Mouse (Mus musculus) c-Kit-negative CD71-positive TER-119-positive erythroid progenitor cells, embryonic 14.5 days (primary cell): ENCODE results near the gene Hivep3.
A peak's percentile ranks its signal among the peaks of the same experiment; 100 is the strongest.

Source experiments
- DNase-seq: peaks from one replicate; pipeline ENCODE4 v3.0.0-alpha.2; 2013; ENCODE audit warnings: low read depth, low spot score

Hivep3 gene

GRCm38 (mm10) chr4:119733184-119733880 lies at the start of gene Hivep3:
Gene Hivep3, plus strand, starts transcription at chr4:119733784.
- peak; percentile 60 for DNase-seq

GRCm38 (mm10) chr4:119685746-119686145 lies 47.8 kb upstream of the Hivep3 start:
- no peak for DNase-seq

GRCm38 (mm10) chr4:119698339-119698738 lies 35.2 kb upstream of the Hivep3 start:
- no peak for DNase-seq

GRCm38 (mm10) chr4:119701269-119701954 lies 32.2 kb upstream of the Hivep3 start:
- no peak for DNase-seq

GRCm38 (mm10) chr4:119703965-119704364 lies 29.6 kb upstream of the Hivep3 start:
- DNase-seq: no peak

GRCm38 (mm10) chr4:119707326-119707725 lies 26.3 kb upstream of the Hivep3 start:
- no peak for DNase-seq

- no peak for DNase-seq
Observed at GRCm38 (mm10) chr4:119707751-119708150, 25.8 kb upstream of the Hivep3 start.

GRCm38 (mm10) chr4:119710208-119710607 lies 23.4 kb upstream of the Hivep3 start:
- DNase-seq: no peak

- no peak for DNase-seq
Observed at GRCm38 (mm10) chr4:119717443-119717842, 16.1 kb upstream of the Hivep3 start.

- no peak for DNase-seq
Observed at GRCm38 (mm10) chr4:119721531-119721930, 12.1 kb upstream of the Hivep3 start.

GRCm38 (mm10) chr4:119726074-119726473 lies 7.5 kb upstream of the Hivep3 start:
- no peak for DNase-seq

GRCm38 (mm10) chr4:119727871-119728270 lies 5.7 kb upstream of the Hivep3 start:
- DNase-seq: no peak

- DNase-seq: no peak
Observed at GRCm38 (mm10) chr4:119733942-119734341, 358 bp downstream of the Hivep3 start.

GRCm38 (mm10) chr4:119734352-119734751 lies 768 bp downstream of the Hivep3 start:
- no peak for DNase-seq

- DNase-seq: no peak
Observed at GRCm38 (mm10) chr4:119738641-119739040, 5.1 kb downstream of the Hivep3 start.

- no peak for DNase-seq
Observed at GRCm38 (mm10) chr4:119739301-119740062, 5.9 kb downstream of the Hivep3 start.

- DNase-seq: no peak
Observed at GRCm38 (mm10) chr4:119748341-119748740, 14.8 kb downstream of the Hivep3 start.

- DNase-seq: peak; percentile 20
Observed at GRCm38 (mm10) chr4:119750157-119750556, 16.6 kb downstream of the Hivep3 start.

- no peak for DNase-seq
Observed at GRCm38 (mm10) chr4:119750681-119751211, 17.2 kb downstream of the Hivep3 start.

GRCm38 (mm10) chr4:119751408-119752006 lies 17.9 kb downstream of the Hivep3 start:
- DNase-seq: no peak

- no peak for DNase-seq
Observed at GRCm38 (mm10) chr4:119759574-119760233, 26.1 kb downstream of the Hivep3 start.
